Comparison of ENCODE assay signal across 9 mouse cellular contexts in genomic region chr16:91548586-91548985, GRCm38 (mm10). TPM values are rescaled to one million over a fixed set of nuclear protein-coding genes. Genes with fewer than 3 reads are reported as not detected.
A peak's percentile ranks its signal among the peaks of the same experiment; 100 is the strongest.
DNase-seq lines count a peak whose midpoint lies in the region; ATAC-seq and TF ChIP-seq lines count a peak whose summit lies in the region.
"Had no signal": no experiment of that assay in that cellular context is flagged by ENCODE, and none has a peak within 500 bp of the region (broad histone marks: within the 10 kb centered on the region; RNA-seq: fewer than 3 reads in every experiment).

No protein-coding gene starts in this region.

- no peaks in the 10 kb centered on the region for H3K36me3 ChIP-seq in midbrain, embryonic 13.5 days
- H3K36me3 ChIP-seq in midbrain, embryonic 11.5 days (ENCODE audit: control insufficient read depth, insufficient read depth, low read length) = no peaks in the 10 kb centered on the region
- H3K36me3 ChIP-seq in limb, embryonic 12.5 days = peaks cover 6% of the 10 kb centered on the region; the same call in 1 of the 2 replicates
- no peaks in the 10 kb centered on the region for H3K36me3 ChIP-seq in stomach, embryonic 16.5 days (ENCODE audit: control insufficient read depth, insufficient read depth, low read length)

- H3K27me3 ChIP-seq in cerebellum, adult 2 months (ENCODE audit: control insufficient read depth, insufficient read depth, low read length) = no peaks in the 10 kb centered on the region
- H3K27me3 ChIP-seq in midbrain, embryonic 13.5 days = peaks cover 12% of the 10 kb centered on the region; the same call in 1 of the 2 replicates
- no peaks in the 10 kb centered on the region for H3K27me3 ChIP-seq in midbrain, embryonic 11.5 days (ENCODE audit: control insufficient read depth, insufficient read depth, low read length)
- no peaks in the 10 kb centered on the region for H3K27me3 ChIP-seq in limb, embryonic 12.5 days
- no peaks in the 10 kb centered on the region for H3K27me3 ChIP-seq in stomach, embryonic 16.5 days (ENCODE audit: control insufficient read depth, insufficient read depth, low read length)

- peak overlapping the region; percentile 9 for H3K4me3 ChIP-seq in cerebellum, adult 2 months (replicated peaks; ENCODE audit: insufficient read depth, low read depth, low read length)
- H3K4me3 ChIP-seq in midbrain, embryonic 13.5 days (replicated peaks) = peak overlapping the region; percentile 18
- no peak overlapping the region for H3K4me3 ChIP-seq in midbrain, embryonic 11.5 days (ENCODE audit: low read depth, low read length)
- H3K4me3 ChIP-seq in limb, embryonic 12.5 days (replicated peaks) = peak overlapping the region; percentile 15
- peak overlapping the region; percentile 32 for H3K4me3 ChIP-seq in stomach, embryonic 16.5 days (replicated peaks; ENCODE audit: low read length)

- no peaks in the 10 kb centered on the region for H3K9me3 ChIP-seq in midbrain, embryonic 13.5 days
- H3K9me3 ChIP-seq in midbrain, embryonic 11.5 days (ENCODE audit: control insufficient read depth, low read length) = no peaks in the 10 kb centered on the region
- H3K9me3 ChIP-seq in limb, embryonic 12.5 days = no peaks in the 10 kb centered on the region
- H3K9me3 ChIP-seq in stomach, embryonic 16.5 days (replicated peaks; ENCODE audit: control insufficient read depth, low read length) = no peaks in the 10 kb centered on the region

- WGBS in cerebellum, adult 2 months = 27% methylated on average over 5 of the region's 5 CpGs
- 52% methylated on average over 5 of the region's 5 CpGs for WGBS in midbrain, embryonic 13.5 days
- WGBS in midbrain, embryonic 11.5 days = 56% methylated on average over 5 of the region's 5 CpGs
- WGBS in limb, embryonic 12.5 days = 39% methylated on average over 5 of the region's 5 CpGs
- 46% methylated on average over 5 of the region's 5 CpGs for WGBS in stomach, embryonic 16.5 days

- no peak for ATAC-seq in midbrain, embryonic 13.5 days
- no peak for ATAC-seq in midbrain, embryonic 11.5 days (ENCODE audit: low FRiP score)
- ATAC-seq in limb, embryonic 12.5 days (ENCODE audit: insufficient number of reproducible peaks, insufficient read depth, low FRiP score, low TSS enrichment, low read depth) = no peak
- ATAC-seq in stomach, embryonic 16.5 days (ENCODE audit: insufficient read depth, low FRiP score) = no peak

- peaks cover 4% of the 10 kb centered on the region for H3K4me1 ChIP-seq in cerebellum, adult 2 months (ENCODE audit: control insufficient read depth, insufficient read depth, low read length)
- H3K4me1 ChIP-seq in midbrain, embryonic 13.5 days (replicated peaks) = peaks cover 40% of the 10 kb centered on the region
- H3K4me1 ChIP-seq in midbrain, embryonic 11.5 days (ENCODE audit: control insufficient read depth, insufficient read depth, low read length) = peaks cover 2% of the 10 kb centered on the region; the same call in 1 of the 2 replicates
- peaks cover 33% of the 10 kb centered on the region for H3K4me1 ChIP-seq in limb, embryonic 12.5 days (replicated peaks)
- H3K4me1 ChIP-seq in stomach, embryonic 16.5 days (ENCODE audit: control insufficient read depth, insufficient read depth, low read length) = peaks cover 34% of the 10 kb centered on the region

- H3K4me2 ChIP-seq in midbrain, embryonic 13.5 days (replicated peaks) = peak overlapping the region; percentile 87
- no peak overlapping the region for H3K4me2 ChIP-seq in midbrain, embryonic 11.5 days
- peak overlapping the region; percentile 37 for H3K4me2 ChIP-seq in limb, embryonic 12.5 days
- H3K4me2 ChIP-seq in stomach, embryonic 16.5 days (ENCODE audit: low read depth, low read length) = peak overlapping the region; percentile 50

- H3K27ac ChIP-seq in cerebellum, adult 2 months (ENCODE audit: insufficient read depth, low read length) = no peak overlapping the region
- H3K27ac ChIP-seq in midbrain, embryonic 13.5 days = no peak overlapping the region
- H3K27ac ChIP-seq in midbrain, embryonic 11.5 days (ENCODE audit: low read depth, low read length) = no peak overlapping the region
- H3K27ac ChIP-seq in limb, embryonic 12.5 days = no peak overlapping the region
- H3K27ac ChIP-seq in stomach, embryonic 16.5 days (ENCODE audit: low read length) = peak overlapping the region; percentile 55

- no peak for TF ChIP-seq POLR2A in cerebellum, adult 2 months (IDR thresholded peaks at IDR 0.05; ENCODE audit: borderline replicate concordance, insufficient read depth, low read length)

- H3K9ac ChIP-seq in midbrain, embryonic 13.5 days (replicated peaks) = 0 out of 2 replicates have a peak overlapping the region, but pooled peaks have one; percentile 24
- no peak overlapping the region for H3K9ac ChIP-seq in midbrain, embryonic 11.5 days (ENCODE audit: low read length)
- H3K9ac ChIP-seq in limb, embryonic 12.5 days (replicated peaks) = no peak overlapping the region
- peak overlapping the region; percentile 60 for H3K9ac ChIP-seq in stomach, embryonic 16.5 days (ENCODE audit: low read length)

- DNase-seq in cerebellum, adult 2 months = no peak
- no peak for DNase-seq in cerebellum, adult 9-11 months
- DNase-seq in midbrain, embryonic 11.5 days (ENCODE audit: low spot score, missing footprints) = no peak
- DNase-seq in spleen, adult 18-20 months = no peak
- no peak for DNase-seq in ovary, postnatal 36 days (ENCODE audit: low spot score)
- DNase-seq: cerebellum, adult 11 months had no signal

- no peak for TF ChIP-seq CTCF in cerebellum, adult 2 months (IDR thresholded peaks at IDR 0.05; ENCODE audit: borderline replicate concordance, insufficient read depth, low read depth, low read length)

RNA-seq across cellular contexts. Expression of gene Ifngr2, which starts 1.7 kb away (rescaled TPM):
- 33.9 and 34.5 TPM in 2 replicates for polyA plus RNA-seq in cerebellum, adult 2 months (2012; rRNA removed)
- polyA plus RNA-seq in midbrain, embryonic 13.5 days (2015; fragmentation: Nextera tagmentation; extraction: Ambion mirVana) = 57.6 and 63.5 TPM in 2 replicates
- 33.1 and 34.8 TPM in 2 replicates for polyA plus RNA-seq in midbrain, embryonic 11.5 days (2014; fragmentation: Nextera tagmentation; extraction: Ambion mirVana)
- polyA plus RNA-seq in limb, embryonic 12.5 days (2016; fragmentation: Nextera tagmentation; extraction: Ambion mirVana) = 44.2 and 45.8 TPM in 2 replicates
- polyA plus RNA-seq in stomach, embryonic 16.5 days (2015; fragmentation: Nextera tagmentation; extraction: Ambion mirVana) = 53.7 and 58.0 TPM in 2 replicates

RNA-seq across cellular contexts. Expression of gene Tmem50b, which starts 49.0 kb away (rescaled TPM):
- polyA plus RNA-seq in cerebellum, adult 2 months (2012; rRNA removed) = 147 and 148 TPM in 2 replicates
- polyA plus RNA-seq in midbrain, embryonic 13.5 days (2015; fragmentation: Nextera tagmentation; extraction: Ambion mirVana) = 50.5 and 55.1 TPM in 2 replicates
- 53.2 and 55.7 TPM in 2 replicates for polyA plus RNA-seq in midbrain, embryonic 11.5 days (2014; fragmentation: Nextera tagmentation; extraction: Ambion mirVana)
- polyA plus RNA-seq in limb, embryonic 12.5 days (2016; fragmentation: Nextera tagmentation; extraction: Ambion mirVana) = 26.1 and 28.6 TPM in 2 replicates
- 48.7 and 62.2 TPM in 2 replicates for polyA plus RNA-seq in stomach, embryonic 16.5 days (2015; fragmentation: Nextera tagmentation; extraction: Ambion mirVana)

Comparison
In these comparisons a context has a peak if more than half of its experiments do, and no peak if none do; other contexts are left out.
1. H3K9ac ChIP-seq: peak in midbrain, embryonic 13.5 days (single experiment) and stomach, embryonic 16.5 days (single experiment); none in midbrain, embryonic 11.5 days (single experiment) and limb, embryonic 12.5 days (single experiment).